Mouse (Mus musculus): ENCODE results near the gene Utp6. TPM values are rescaled to one million over a fixed set of nuclear protein-coding genes. Genes with fewer than 3 reads are reported as not detected.
A peak's percentile ranks its signal among the peaks of the same experiment; 100 is the strongest.

Utp6 gene
- polyA plus RNA-seq, 1 experiment: 17.5 TPM

- Histone ChIP-seq H3K4me2 (ENCODE audit: low read depth) (no peak overlapping the region), H3ac (ENCODE audit: control insufficient read depth, insufficient read length) (no peak overlapping the region), H3K27me3 (ENCODE audit: control insufficient read depth, insufficient read depth, insufficient read length) (no peaks in the 10 kb centered on the region), H3K4me3 (no peak overlapping the region), H3K36me3 (ENCODE audit: control insufficient read depth, insufficient read depth) (no peaks in the 10 kb centered on the region), H3K79me2 (ENCODE audit: control insufficient read depth, insufficient read depth) (no peaks in the 10 kb centered on the region)
- TF ChIP-seq MYOG (IDR thresholded peaks at IDR 0.05; ENCODE audit: control insufficient read depth in 1 of 3, insufficient read depth in 1 of 3, insufficient read length in 2 of 3, low read depth in 2 of 3) (peak in 1 of 3 experiments; percentile 9), POLR2A (IDR thresholded peaks at IDR 0.05; ENCODE audit: insufficient read length, low read depth) (no peak), CEBPB (IDR thresholded peaks at IDR 0.05; ENCODE audit: insufficient read depth, poor library complexity, severe bottlenecking) (peak; percentile 73; the same call in 1 of the 2 replicates)
Measured at GRCm38 (mm10) chr11:79922157-79922556, 40.0 kb downstream of the Utp6 start.

GRCm38 (mm10) chr11:79920505-79921025 lies 41.6 kb downstream of the Utp6 start:
- Histone ChIP-seq H3K79me2 (ENCODE audit: control insufficient read depth, insufficient read depth) (no peaks in the 10 kb centered on the region), H3K4me2 (ENCODE audit: low read depth) (no peak overlapping the region), H3K4me3 (no peak overlapping the region), H3K36me3 (ENCODE audit: control insufficient read depth, insufficient read depth) (no peaks in the 10 kb centered on the region), H3K27me3 (ENCODE audit: control insufficient read depth, insufficient read depth, insufficient read length) (no peaks in the 10 kb centered on the region), H3ac (ENCODE audit: control insufficient read depth, insufficient read length) (no peak overlapping the region)
- no peak for TF ChIP-seq E2F4 (IDR thresholded peaks at IDR 0.05; ENCODE audit: insufficient read depth)
- no peak for TF ChIP-seq TCF3 (IDR thresholded peaks at IDR 0.05; ENCODE audit: insufficient read length, low read depth)
- TF ChIP-seq SRF (IDR thresholded peaks at IDR 0.05; ENCODE audit: control insufficient read depth, insufficient read length, low read depth): no peak
- TF ChIP-seq POLR2AphosphoS2 (IDR thresholded peaks at IDR 0.05; ENCODE audit: insufficient read length, low read depth): no peak
- no peak for TF ChIP-seq REST (IDR thresholded peaks at IDR 0.05; ENCODE audit: insufficient read depth, insufficient read length)
- no peak for TF ChIP-seq MYOG (IDR thresholded peaks at IDR 0.05; ENCODE audit: control insufficient read depth in 1 of 3, insufficient read depth in 1 of 3, insufficient read length in 2 of 3, low read depth in 2 of 3)
- TF ChIP-seq MYOD1 (IDR thresholded peaks at IDR 0.05; ENCODE audit: control insufficient read depth in 1 of 3, insufficient read length in 2 of 3, low read depth in 2 of 3): no peak
- TF ChIP-seq CEBPB (IDR thresholded peaks at IDR 0.05; ENCODE audit: insufficient read depth, poor library complexity, severe bottlenecking): no peak
- TF ChIP-seq TCF12 (IDR thresholded peaks at IDR 0.05; ENCODE audit: insufficient read depth, poor library complexity, severe bottlenecking): no peak
- TF ChIP-seq POLR2A (IDR thresholded peaks at IDR 0.05; ENCODE audit: insufficient read length, low read depth): no peak
- no peak for TF ChIP-seq MAX (IDR thresholded peaks at IDR 0.05; ENCODE audit: low read depth)
- no peak for TF ChIP-seq USF1 (IDR thresholded peaks at IDR 0.05; ENCODE audit: low read depth)

DNA sequence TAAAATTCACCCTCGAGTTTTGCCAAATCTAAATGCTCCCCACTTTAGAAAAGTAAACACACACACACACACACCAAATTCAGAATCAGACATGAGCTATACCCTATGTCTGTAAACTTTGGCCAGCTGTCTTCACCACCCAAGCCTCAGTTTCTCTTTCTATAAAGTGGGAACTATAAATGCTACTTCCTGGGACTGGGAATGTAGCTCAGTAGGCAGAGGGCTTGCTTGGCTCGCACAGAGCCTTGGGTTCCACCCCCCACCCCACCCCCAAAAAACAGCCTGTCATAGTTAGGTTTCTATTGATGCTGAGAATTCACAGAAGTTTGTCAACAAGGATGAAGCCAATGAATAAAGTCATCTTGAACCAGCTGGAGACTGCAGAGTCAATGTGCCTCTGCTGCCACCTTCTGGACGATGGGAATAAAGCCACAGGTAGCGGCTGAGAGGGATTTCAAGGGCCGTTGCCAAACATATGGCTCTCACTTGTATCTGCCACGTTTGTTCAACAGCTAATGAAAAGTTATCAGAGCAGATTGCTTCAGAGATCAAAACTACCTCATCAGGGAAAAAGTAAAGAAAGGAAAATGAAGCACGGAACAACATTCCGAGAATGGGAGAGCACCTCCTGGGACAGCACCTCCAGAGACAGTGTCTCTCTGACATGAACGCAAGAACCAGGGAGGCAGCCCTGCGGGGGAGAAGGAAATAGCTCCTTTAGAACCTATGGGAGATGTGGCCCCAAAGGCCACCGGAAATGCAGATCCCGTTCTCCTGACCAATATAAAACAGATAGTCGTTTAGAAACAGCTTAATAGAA lies 42.3 kb downstream of the Utp6 start:
- Histone ChIP-seq H3K4me2 (ENCODE audit: low read depth) (no peak overlapping the region), H3K4me3 (no peak overlapping the region)
- TF ChIP-seq TCF3 (IDR thresholded peaks at IDR 0.05; ENCODE audit: insufficient read length, low read depth): no peak
- TF ChIP-seq USF1 (IDR thresholded peaks at IDR 0.05; ENCODE audit: low read depth): no peak
- no peak for TF ChIP-seq MYOG (IDR thresholded peaks at IDR 0.05; ENCODE audit: control insufficient read depth in 1 of 3, insufficient read depth in 1 of 3, insufficient read length in 2 of 3, low read depth in 2 of 3)

DNA sequence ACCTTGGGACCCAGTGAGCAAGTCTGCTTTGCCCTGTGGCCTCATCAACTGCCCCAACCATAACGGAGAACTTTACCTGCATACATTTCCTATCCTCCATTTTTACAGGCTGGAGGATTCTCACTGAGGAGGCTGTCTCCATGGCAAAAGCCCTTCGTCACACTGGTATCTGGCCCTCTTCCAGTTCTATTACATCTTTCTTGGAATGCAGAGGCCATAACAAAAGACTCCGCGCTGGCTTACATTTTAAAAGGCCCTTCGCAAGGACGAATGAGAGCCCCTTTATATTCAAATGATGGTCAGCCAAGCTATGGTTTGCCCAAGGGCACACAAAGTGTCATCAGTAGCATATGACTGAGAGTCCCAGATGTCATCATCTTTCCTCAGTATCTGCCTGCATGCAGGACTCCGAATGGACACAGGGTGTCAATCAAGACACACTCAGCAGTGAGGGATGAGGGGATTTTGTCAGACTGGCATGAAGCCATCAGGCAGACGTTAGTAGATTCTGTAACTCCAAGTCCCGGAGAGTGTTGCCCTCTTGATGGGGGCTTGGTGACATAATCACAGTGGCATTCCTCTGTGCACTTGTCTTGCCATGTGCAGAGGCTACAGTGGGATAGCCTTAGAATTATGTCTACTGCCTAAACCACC lies 46.4 kb downstream of the Utp6 start:
- H3ac ChIP-seq (ENCODE audit: control insufficient read depth, insufficient read length): no peak overlapping the region
- H3K4me2 ChIP-seq (ENCODE audit: low read depth): no peak overlapping the region
- H3K79me2 ChIP-seq (ENCODE audit: control insufficient read depth, insufficient read depth): no peaks in the 10 kb centered on the region
- TF ChIP-seq TCF3 (IDR thresholded peaks at IDR 0.05; ENCODE audit: insufficient read length, low read depth) (no peak), POLR2AphosphoS2 (IDR thresholded peaks at IDR 0.05; ENCODE audit: insufficient read length, low read depth) (no peak), CEBPB (IDR thresholded peaks at IDR 0.05; ENCODE audit: insufficient read depth, poor library complexity, severe bottlenecking) (no peak), REST (IDR thresholded peaks at IDR 0.05; ENCODE audit: insufficient read depth, insufficient read length) (no peak), USF1 (IDR thresholded peaks at IDR 0.05; ENCODE audit: low read depth) (no peak), SRF (IDR thresholded peaks at IDR 0.05; ENCODE audit: control insufficient read depth, insufficient read length, low read depth) (no peak), MYOD1 (IDR thresholded peaks at IDR 0.05; ENCODE audit: control insufficient read depth in 1 of 3, insufficient read length in 2 of 3, low read depth in 2 of 3) (no peak)
- no peaks in the 10 kb centered on the region for H3K27me3 ChIP-seq (ENCODE audit: control insufficient read depth, insufficient read depth, insufficient read length)
- H3K36me3 ChIP-seq (ENCODE audit: control insufficient read depth, insufficient read depth): no peaks in the 10 kb centered on the region
- no peak overlapping the region for H3K4me3 ChIP-seq

More for the DNA sequence above, 42.3 kb downstream of the Utp6 start:
- H3ac ChIP-seq (ENCODE audit: control insufficient read depth, insufficient read length): no peak overlapping the region
- no peaks in the 10 kb centered on the region for H3K79me2 ChIP-seq (ENCODE audit: control insufficient read depth, insufficient read depth)
- no peaks in the 10 kb centered on the region for H3K36me3 ChIP-seq (ENCODE audit: control insufficient read depth, insufficient read depth)
- H3K27me3 ChIP-seq (ENCODE audit: control insufficient read depth, insufficient read depth, insufficient read length): no peaks in the 10 kb centered on the region

Measured in myocyte (in vitro differentiated cells).